Comparison of ENCODE assay signal across 7 mouse cellular contexts in the genomic region with DNA sequence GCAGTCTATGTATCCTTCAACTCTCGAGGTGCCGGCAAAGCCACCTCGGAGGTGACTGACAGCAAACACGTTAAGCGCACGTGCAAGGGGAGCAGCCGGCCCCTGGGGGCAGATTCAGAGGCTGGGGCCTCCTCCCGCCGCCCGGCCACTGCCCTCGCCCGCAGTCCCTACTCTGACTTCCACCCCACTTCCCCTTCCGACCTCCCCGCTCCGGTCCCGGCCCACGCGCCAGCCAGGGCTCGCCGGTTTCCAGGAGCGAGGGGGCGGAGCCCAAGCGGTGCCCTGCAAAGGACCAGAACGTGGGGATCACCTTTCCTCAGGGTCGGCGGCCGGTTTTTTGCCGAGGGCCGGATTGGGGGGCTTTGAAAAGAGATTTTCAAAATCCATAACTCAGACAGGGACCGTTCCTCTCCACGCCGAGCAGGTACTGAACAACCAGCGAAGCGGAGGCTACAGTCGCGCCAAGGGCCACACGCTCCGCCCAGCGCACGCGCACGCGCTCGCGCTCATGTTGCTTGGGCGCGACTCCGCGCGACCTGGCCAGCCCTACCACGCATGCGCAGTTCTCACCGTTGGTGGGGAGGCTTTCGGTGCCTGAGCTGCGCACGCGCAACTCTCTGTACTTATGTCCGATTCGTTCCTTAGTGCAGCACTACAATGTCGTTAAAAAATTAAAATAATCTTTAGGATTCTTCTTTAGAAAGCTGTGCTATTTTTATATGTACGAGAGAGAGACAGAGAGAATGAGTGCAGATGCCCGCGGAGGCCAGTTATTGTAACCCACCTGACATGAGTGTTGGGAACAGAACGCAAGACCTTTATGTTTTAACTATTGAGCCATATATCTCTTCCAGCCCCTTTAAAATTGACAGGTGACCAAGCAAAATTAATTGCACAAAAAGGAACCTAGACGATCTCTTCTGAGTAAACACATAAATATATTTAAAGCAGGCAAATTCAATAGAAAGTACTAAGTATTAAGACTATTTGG. TPM values are rescaled to one million over a fixed set of nuclear protein-coding genes. Genes with fewer than 3 reads are reported as not detected.
DNase-seq lines count a peak whose midpoint lies in the region; ATAC-seq lines count a peak whose summit lies in the region.

A gene (minus strand): TSS at position 540 of the 991 bp plus-strand sequence.

- peak; percentile 98 for DNase-seq in adrenal gland, postnatal 10 days
- peak; percentile 97 for DNase-seq in embryonic facial prominence, embryonic 10.5 days (ENCODE audit: low spot score)
- DNase-seq in kidney, adult 11 months, result peak; percentile 96
- DNase-seq in limb, embryonic 10.5 days (ENCODE audit: low spot score), result peak; percentile 98
- peak; percentile 96 for DNase-seq in spleen, adult 12 weeks (ENCODE audit: low spot score)

- H3K27ac ChIP-seq in embryonic facial prominence, embryonic 10.5 days (replicated peaks), result peak within 1 kb of the TSS; percentile 93
- peak within 1 kb of the TSS; percentile 87 for H3K27ac ChIP-seq in limb, embryonic 10.5 days
- H3K27ac ChIP-seq in midbrain, embryonic 13.5 days, result peak within 1 kb of the TSS; percentile 86

- H3K36me3 ChIP-seq in embryonic facial prominence, embryonic 10.5 days (replicated peaks), result peaks cover 13% of the 10 kb centered on the region
- peaks cover 12% of the 10 kb centered on the region for H3K36me3 ChIP-seq in limb, embryonic 10.5 days
- 0 out of 2 replicates have a peak, but pooled peaks cover under 1% of the 10 kb centered on the region for H3K36me3 ChIP-seq in midbrain, embryonic 13.5 days

- H3K9ac ChIP-seq in midbrain, embryonic 13.5 days (replicated peaks), result peak within 1 kb of the TSS; percentile 79

- WGBS in embryonic facial prominence, embryonic 10.5 days, result 2% methylated on average over 65 of the region's 65 CpGs
- 2% methylated on average over 65 of the region's 65 CpGs for WGBS in limb, embryonic 10.5 days
- 2% methylated on average over 65 of the region's 65 CpGs for WGBS in midbrain, embryonic 13.5 days

- no peaks in the 10 kb centered on the region for H3K9me3 ChIP-seq in embryonic facial prominence, embryonic 10.5 days
- H3K9me3 ChIP-seq in limb, embryonic 10.5 days (replicated peaks), result no peaks in the 10 kb centered on the region
- H3K9me3 ChIP-seq in midbrain, embryonic 13.5 days, result no peaks in the 10 kb centered on the region

- peak; percentile 98 for ATAC-seq in granulocyte monocyte progenitor cell, adult 5-6 weeks (replicated peaks; ENCODE audit: poor library complexity, severe bottlenecking)
- peak; percentile 94 for ATAC-seq in midbrain, embryonic 13.5 days

- peak within 1 kb of the TSS; percentile 70 for H3K4me2 ChIP-seq in midbrain, embryonic 13.5 days (replicated peaks)

- peak within 1 kb of the TSS; percentile 85 for H3K4me3 ChIP-seq in embryonic facial prominence, embryonic 10.5 days
- peak within 1 kb of the TSS; percentile 71 for H3K4me3 ChIP-seq in limb, embryonic 10.5 days
- peak within 1 kb of the TSS; percentile 75 for H3K4me3 ChIP-seq in midbrain, embryonic 13.5 days (replicated peaks)

- no peaks in the 10 kb centered on the region for H3K27me3 ChIP-seq in embryonic facial prominence, embryonic 10.5 days (replicated peaks; ENCODE audit: low read depth, poor library complexity, severe bottlenecking)
- H3K27me3 ChIP-seq in limb, embryonic 10.5 days (ENCODE audit: low read depth, poor library complexity, severe bottlenecking), result no peaks in the 10 kb centered on the region
- peaks cover 3% of the 10 kb centered on the region; the same call in 1 of the 2 replicates for H3K27me3 ChIP-seq in midbrain, embryonic 13.5 days

- H3K4me1 ChIP-seq in embryonic facial prominence, embryonic 10.5 days, result peaks cover 7% of the 10 kb centered on the region
- H3K4me1 ChIP-seq in limb, embryonic 10.5 days, result peaks cover 4% of the 10 kb centered on the region; the same call in 1 of the 2 replicates
- peaks cover 7% of the 10 kb centered on the region; the same call in 1 of the 2 replicates for H3K4me1 ChIP-seq in midbrain, embryonic 13.5 days (replicated peaks)

RNA-seq across cellular contexts. Expression of the gene that starts here (rescaled TPM):
- 1 to 10 TPM; 3.8 to 4.7 TPM for total RNA-seq in adrenal gland, postnatal 10 days (2021)
- 8.4 and 9.8 TPM in 2 replicates for polyA plus RNA-seq in embryonic facial prominence, embryonic 10.5 days (2016; fragmentation: Nextera tagmentation; extraction: Ambion mirVana)
- 10.5 and 15.4 TPM in 2 replicates for total RNA-seq in granulocyte monocyte progenitor cell, adult 5-6 weeks (2014; fragmentation: Nextera tagmentation)
- 9.9 and 19.1 TPM in 2 replicates for total RNA-seq in granulocyte monocyte progenitor cell, adult 5-6 weeks (2017)
- 8.8 and 9.4 TPM in 2 replicates for polyA plus RNA-seq in limb, embryonic 10.5 days (2016; fragmentation: Nextera tagmentation; extraction: Ambion mirVana)
- 11.4 and 12.3 TPM in 2 replicates for polyA plus RNA-seq in midbrain, embryonic 13.5 days (2015; fragmentation: Nextera tagmentation; extraction: Ambion mirVana)

Comparison
In these comparisons a context has a peak if more than half of its experiments do, and no peak if none do; other contexts are left out.
1. Peak in every context shown above with its lines: DNase-seq, ATAC-seq, H3K4me3 ChIP-seq and H3K27ac ChIP-seq.